Mouse (Mus musculus) T-helper 1 cell (primary cell): Measurements from ENCODE around the gene Trpv4.

Experiments used
- in situ Hi-C: fragments of 300-600 bp; cut with MboI, MseI; formaldehyde crosslinking; loops from one replicate; pipeline ENCODE4 v1.15.1; 2025; ENCODE audit warnings: high pct_unique_total_duplicates

Gene Trpv4

DNA sequence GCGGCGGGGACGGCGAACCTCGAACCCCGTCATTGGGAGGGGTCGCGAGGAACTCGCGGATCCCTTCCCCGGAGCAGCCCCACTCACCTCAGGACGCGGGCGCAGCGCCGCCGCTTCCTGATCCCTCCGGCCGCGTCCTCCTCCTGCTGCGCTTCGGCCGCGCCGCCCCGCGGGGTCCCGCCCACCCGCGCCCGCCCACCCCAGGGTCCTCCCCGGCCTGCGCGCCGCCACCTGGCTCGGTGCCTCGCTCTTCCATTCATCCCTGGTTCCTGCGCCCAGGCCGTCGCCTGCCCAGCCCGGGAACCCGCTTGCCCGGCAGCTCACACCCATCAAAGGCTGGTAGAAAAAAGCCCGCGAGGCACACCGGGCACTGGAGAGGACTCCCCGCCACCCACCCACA lies at the start of gene Trpv4:
Trpv4 (minus strand) TSS at position 167 of the 400 bp plus-strand sequence.
- in situ Hi-C loops = no loop called here

DNA sequence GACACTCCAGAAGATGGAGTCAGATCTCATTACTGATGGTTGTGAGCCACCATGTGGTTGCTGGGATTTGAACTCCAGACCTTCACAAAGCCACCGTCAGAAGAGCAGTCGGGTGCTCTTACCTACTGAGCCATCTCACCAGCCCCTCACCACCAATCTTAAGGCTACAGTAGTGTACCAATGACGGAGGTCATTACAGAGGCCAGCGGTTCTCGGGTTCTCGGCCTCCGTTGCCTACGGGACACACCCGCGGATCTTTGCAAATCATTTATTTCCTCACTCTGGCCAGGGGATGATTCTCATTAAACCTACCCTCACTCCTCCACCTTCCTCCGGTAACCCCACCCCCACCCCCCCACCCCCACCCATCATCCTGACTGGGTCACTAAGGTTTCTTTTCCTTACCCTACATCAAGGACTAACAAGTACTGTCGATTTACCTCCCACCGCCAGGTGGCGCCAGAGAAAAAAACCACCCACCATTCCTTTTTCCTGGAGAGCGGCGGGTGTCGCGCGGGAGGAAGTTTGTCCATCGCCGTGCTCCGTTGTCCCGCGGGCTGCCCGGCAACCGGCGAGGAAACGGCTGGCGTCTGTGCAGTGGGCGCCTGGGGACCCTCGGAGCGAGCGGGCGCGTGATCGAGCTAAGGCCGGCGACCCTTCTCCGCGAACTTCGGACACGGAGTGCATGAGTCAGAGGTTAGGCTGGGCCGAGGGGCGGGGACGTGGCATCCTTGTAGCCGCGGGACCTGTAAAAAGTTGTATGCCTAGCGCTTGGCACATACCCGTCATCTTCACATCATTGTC lies 49.2 kb upstream of the Trpv4 start, which contains the start of gene Tchp:
Tchp (plus strand) TSS at position 496 of the 804 bp plus-strand sequence.
- in situ Hi-C loops = no loop called here

DNA sequence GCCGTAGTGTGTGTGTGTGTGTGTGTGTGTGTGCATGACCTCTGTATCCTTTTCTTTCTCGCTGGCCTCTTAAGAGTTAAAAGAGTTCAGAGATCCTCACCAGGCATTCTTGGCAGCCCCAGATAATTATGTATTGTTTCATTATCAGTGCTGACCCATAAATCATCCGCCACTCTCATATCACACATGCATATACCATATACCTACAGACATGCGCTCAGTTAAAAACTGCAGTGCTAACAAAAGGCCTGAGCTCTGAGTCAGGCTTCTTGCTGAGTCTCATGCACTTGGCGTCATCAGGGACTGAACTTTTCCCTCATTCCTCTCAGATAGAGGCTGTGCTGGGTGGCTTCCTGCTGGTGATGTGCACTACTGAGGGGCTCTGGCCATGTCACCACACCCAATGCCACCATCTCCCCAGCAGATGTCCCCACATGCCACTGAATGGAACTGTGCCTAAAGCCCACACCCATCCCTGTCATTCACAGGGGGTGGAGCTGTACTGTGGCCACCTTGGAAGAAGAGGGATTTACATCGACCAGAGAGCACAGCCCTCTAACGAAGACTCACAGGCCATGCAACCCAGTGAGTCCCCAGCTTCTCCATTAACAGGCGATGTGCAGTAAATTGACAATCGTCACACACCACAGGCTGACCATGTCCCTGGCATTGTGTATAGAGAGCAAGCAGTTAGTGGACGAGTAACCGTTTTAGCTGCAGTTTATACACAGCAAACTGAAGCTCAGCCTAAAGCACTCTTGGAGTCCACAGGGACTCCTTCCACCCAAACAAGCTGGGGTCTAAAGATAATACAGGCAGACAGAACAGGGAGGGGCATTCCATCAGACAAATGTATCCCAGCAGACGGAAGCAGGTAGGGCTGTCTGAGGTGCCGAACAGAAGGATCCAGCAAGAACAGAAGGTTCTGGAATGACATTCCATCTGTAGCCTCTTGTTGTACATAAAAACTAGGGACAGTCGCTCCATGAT lies 44.5 kb upstream of the Trpv4 start:
- in situ Hi-C loops = no loop called here

DNA sequence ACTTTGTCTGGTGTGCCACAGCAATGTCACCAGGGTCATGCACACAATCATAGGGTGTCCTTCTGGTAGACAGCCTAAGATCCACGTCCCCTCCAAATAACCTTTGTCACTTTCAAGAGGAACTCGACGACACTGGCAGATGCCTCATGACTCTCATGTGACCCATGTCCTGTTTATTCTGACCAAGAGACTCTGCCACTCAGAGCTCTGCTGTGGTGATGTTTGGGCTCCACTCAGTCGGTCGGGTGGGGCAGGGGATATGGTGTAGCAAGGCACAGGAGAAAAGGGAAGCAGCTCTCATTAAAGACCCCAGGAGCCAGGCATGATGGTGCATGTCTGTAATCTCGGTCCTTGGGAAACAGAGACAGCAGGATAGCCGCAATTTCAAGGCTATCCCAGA lies 40.8 kb upstream of the Trpv4 start:
- in situ Hi-C loops = no loop called here

DNA sequence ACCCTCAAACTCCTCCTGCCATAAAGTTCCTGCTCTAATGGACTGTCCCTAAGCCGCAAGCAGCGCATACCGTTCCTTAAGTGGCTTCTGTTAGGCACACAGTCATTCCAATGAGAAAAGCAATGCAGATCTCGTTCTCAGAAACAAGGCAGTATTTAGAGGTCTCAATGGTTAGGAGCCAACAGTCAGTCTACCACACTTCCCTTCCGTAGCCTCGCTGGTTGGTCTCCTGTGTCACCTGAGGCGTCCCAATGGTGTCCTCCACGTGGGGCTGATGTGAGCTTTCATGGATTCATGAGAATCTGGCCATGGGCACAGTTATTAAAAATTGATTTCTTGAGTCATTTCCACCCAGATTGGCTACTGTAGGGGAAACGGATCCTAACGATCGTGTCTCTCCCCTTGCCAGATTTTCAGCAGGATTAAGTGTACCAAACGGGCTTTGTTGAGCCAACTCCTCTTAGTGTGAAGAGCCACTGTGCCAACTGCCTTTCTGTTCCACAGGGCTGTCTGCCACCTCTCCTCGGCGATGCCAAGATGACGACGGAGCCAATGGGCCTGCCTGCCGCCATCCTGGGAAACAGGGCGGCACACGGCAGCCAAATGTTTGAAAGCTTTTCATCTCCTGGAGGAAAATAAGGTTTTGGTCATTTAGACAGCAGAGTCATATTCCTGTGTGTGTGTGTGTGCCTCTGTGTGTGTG lies 40.0 kb upstream of the Trpv4 start:
- in situ Hi-C loops = no loop called here

DNA sequence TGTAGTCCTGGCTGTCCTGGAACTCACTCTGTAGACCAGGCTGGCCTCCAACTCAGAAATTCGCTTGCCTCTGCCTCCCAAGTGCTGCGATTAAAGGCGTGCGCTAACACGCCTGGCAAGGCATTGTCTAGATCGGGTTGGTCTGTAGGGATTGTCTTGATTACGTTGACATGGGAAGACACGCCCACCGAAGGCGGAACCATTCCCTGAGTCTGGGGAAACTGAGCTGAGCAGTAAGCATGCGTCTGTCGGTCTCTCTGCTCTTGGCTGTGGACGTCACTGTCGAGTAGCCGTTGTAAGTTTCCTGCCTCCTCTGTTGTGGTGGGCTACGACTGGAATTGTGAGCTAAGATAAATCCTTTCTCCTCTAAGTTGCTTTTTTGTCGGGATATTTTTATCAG lies 38.7 kb upstream of the Trpv4 start:
- in situ Hi-C loops = no loop called here

DNA sequence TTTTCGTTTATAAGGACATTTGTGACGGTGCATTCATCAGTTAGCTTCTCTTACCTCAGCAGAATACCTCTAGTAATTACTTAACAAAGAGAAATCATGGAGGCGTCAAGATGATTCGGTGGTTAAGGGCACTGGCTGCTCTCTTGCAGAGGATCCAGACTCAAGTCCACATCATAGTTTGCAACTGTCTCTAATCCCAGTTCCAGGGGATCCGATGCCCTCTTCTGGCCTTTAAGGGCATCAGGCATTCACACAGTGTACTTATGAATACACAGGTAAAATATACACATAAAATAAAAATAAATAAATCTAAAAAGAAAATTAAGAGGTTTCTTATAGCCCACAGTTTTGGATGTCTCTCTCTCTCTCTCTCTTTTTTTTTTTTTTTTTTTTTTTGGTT lies 37.6 kb upstream of the Trpv4 start:
- in situ Hi-C loops = no loop called here

DNA sequence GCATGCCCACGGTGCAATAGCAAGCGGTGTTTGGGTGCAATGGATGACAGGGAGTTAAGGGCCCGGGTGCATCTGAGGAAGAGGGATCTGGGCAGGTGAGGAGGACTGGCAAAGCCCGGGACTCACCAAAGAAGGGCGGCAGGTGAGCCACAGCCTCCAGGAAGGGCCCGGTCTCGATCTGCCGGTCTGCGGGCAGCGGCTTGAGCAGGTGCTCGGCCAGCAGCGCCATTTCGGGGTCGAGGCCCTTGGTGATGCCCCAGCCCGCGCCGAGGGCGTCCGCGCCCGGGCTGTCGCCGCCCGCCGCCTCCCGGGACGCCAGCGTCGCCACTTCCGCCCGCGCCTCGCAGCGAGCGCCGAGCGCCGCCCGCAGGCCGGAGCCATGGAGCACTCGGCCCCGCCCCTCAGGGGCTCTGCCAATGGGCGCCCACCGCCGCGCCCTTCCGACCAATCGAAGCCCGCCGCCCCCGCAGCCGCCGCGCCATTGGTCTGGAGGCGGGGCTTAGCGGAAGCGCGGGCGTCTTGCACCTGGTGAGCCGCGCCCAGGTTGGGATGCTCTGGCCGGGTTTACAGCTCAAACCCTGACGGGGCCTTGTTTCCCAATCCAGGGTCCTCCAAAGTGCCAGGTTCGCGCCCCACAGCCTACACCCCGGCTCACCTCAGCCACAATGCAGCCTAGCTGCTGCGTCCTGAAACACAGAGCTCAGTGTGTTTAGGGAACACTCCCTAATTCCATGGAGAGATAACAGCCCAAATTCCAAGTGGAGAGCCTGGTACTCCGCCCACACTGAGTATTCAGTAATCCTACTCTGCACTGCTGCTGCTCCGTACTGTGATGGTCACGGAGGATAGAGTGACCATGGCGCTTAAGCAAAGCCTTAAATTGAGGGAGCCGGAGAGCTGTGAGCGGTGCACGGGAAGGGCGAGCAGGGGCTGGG lies 32.7 kb upstream of the Trpv4 start, which contains the start of gene Gltp:
Gltp (minus strand) TSS at position 352 of the 935 bp plus-strand sequence.
- in situ Hi-C loops = no loop called here

DNA sequence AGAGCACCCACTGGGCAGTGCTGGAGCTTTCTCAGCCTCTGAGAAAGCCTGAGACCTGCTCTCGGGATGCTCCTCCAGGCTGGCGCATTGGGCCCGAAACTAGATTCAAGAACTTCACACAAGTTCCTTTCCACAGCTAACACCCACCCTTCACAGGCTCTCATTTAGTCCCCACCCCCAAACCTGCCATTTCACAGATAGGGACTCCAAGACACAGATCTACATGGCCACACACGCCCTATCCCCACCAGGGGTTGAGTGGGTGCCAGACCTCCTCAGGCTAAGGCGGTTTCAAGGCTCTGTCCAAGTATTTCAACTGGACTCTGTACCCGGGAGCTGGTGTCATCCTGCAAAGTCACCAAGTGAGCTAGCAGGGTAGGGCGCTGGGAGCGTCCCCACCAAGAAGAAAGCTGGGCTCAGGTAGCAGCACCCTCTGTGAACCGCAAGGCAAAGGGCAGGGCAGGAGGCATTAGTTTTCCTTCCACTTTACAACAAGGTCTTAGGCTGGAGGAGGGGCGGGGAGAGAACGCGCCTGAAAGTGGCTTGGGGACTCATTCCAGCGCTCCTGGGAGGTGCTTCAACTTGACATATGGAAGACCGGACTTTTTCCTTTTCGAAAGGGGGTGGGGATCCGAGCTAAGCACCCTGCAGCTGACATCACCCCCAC lies 31.6 kb upstream of the Trpv4 start:
- in situ Hi-C loops = no loop called here

DNA sequence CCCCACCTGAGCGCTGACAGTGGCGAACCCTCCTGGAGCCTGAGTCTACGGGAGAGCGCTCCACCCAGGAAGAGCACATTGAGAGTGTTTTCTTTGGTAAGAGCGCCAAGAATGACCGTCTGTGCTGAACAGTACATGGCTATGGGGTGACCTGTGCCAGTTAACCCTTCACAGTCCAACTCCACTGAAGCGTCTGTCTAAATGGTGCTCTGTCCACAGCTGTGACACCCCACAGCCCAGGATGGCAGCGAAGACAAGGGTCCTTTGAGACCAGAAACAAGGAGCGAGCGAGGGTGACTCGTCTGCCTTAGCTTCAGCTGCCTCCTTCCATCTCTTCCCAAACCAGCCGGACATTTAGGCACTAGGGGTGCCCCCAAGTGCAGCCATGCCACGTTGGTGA lies 30.5 kb upstream of the Trpv4 start:
- in situ Hi-C loops = no loop called here

DNA sequence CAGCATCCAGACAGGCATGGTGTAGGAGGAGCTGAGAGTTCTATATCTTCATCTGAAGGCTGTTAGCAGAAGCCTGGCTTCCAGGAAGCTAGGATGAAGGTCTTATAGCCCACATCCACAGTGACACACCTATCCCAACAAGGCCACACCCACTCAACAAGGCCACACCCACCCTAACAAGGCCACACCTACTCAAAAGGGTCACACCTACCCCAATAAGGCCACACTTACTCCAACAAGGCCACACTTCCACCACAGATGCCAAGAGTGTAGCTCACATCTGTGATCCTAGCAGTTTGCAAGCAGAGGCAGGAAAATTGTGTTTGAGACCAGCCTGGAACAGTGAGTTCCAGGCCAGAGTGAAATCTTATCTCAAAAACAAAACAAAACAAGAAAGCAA lies 29.7 kb upstream of the Trpv4 start:
- in situ Hi-C loops = no loop called here

DNA sequence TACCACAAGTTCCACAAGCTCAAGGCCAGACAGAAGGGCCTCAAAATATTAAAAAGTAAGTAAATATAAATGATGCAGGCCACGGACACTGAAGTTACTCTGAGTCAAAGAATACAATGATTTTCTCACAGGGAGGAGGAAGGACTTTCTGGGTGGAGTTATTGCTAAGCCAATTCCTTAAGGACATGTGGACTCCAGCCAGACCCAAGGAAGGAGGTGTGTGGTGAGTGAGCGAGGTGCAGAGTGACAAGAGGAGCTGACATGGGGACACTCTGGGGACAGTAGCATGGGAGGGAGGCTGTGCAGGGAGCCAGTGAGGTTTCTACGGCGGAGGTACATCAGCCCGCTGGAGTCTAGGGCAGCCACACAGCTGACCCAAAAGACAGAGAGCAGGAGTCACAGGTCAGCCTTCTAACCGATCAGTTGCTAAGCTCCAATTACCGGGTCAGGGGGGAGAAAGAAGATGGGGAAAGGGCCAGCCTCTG lies 28.5 kb upstream of the Trpv4 start:
- in situ Hi-C loops = no loop called here

DNA sequence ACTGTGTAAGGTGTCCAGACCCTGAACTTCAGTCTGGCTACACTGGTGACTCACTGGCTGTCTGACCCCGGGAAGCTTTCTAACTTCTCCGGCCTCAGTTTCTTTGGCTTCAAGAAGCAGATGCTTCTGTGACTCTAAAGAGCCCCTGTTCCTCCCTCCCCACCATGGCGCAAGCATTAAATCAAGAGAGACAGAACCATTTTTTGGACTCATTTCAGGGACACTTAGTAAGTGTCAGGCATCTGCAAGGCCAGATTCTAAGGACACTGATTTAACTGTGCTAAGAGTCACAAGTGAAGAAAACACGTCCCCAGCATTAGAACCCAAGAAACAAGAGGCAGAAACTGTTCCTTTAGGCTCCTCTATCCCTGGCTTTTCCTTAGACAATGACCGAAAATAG lies 27.8 kb upstream of the Trpv4 start:
- in situ Hi-C loops = no loop called here

DNA sequence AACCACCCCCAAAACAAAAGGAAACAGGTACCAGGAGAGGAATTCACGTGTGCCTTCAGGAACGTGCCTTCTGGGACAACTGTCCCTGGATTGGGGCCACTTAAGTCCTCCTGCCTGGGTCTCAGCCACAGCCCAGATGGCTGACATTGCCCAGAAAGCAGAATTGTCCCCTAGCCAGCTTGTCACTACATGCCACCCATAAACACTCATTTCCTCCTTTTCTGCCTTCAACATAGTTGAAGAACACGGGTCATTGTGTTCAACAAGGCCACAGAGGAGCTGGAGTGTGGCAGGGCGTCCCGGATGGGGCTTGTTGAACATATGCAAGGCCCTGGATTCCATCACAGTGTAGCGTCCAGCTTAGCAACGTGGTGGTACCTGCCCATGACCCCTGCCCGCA lies 23.5 kb upstream of the Trpv4 start:
- in situ Hi-C loops = no loop called here

DNA sequence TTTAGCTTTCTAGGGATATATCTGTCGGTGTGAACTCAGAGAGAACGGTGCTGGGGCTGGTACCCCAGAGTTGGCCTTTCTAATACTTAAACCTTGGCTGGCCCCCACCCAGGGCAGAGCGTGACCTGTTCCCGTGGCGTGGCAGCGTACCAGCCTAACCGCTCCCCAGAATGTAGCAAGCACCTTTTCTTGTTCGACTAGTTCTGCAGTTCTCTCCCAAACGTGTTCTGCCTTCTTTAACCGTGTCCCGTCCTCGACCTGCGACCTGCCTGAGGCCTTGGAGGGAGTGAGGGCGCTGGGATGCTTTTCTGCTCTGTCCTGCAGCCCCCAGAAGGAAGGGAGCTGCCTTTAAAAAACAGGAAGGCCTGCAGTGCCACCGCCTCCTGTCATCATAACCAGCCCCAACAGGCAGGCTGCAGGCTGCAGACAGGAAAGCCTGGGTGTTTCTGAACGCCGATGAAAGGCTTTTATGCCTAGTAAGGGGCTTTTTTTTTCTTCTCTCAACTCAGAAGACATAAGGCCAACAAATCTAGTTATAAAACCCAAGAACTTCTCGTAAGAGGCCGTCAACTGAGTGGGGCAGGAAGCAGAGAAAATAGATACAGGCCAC lies 22.6 kb upstream of the Trpv4 start:
- in situ Hi-C loops = no loop called here

DNA sequence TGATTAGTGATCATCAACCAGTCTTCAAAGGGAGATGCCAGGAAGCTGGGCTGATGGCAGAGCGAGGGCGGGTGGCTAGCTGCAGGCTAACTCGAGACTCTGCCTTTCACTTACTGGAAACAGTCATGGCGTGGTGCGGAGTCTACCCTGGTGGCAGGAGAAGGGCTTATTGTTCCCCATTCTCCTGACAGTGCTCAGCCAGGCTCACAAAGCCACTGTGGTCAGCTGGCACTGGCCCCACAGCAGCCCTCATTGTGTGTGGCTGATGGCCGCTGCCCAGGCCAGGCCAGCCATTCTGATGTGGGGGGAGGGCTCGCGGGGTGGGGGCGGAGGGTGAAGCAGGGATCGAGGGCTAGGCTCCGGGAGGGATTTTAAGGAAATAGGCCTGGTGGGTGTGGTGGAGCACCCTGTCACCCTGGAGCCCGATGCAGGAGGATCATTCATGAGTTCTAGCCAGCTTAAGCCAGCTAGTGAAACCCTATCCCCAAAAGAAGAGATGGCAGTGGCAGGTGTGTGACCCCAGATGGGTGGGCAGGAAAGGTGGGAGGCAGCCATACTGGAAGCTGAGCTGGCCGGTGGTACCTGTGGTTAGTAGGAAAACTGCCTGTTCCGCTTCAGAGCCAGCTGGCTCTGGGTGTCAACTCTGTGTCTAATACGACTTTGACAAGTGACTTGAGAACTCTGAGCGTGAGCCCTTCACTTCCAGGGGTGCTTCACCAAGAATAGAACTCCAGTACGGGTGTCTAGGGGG lies 21.8 kb upstream of the Trpv4 start:
- in situ Hi-C loops = no loop called here

DNA sequence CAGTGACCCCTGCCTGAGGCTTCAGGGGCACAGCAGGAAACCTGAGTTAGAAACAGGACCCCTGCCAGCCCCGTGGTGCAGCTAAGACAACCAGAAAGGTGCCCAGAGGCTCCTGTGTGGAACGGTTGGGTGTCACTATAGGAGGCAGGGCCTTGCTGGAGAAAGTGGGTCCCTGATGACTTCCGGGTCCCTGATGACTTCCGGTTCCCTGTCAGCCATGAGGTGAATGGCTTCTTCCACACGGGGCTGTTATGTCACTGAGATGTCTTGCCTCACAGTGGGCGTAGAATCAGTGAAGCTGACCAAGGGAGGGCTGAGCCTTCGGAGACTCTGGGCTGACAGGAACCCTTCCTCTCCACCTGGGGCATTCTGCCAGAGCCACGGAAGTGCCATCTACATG lies 16.4 kb upstream of the Trpv4 start:
- in situ Hi-C loops = no loop called here

DNA sequence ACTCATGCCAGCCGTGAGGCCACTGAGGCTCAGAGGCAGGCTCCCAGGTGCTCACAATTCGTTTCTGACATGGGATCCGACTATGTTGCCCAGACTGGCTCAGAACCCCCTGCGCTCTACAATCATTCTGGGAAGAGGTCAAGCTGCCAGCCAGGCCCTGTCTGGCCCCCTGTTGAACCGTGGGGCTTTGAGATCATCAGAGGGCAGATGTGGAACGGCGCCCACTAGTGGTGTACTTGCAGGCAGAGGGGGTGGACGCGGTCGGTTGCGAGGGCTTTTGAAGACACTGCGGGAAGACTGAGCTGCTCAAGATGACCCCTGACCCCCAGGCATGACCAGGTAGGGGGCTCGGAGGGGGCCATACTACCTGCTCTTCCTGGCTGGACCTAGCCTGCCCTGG lies 14.9 kb upstream of the Trpv4 start:
- in situ Hi-C loops = no loop called here

DNA sequence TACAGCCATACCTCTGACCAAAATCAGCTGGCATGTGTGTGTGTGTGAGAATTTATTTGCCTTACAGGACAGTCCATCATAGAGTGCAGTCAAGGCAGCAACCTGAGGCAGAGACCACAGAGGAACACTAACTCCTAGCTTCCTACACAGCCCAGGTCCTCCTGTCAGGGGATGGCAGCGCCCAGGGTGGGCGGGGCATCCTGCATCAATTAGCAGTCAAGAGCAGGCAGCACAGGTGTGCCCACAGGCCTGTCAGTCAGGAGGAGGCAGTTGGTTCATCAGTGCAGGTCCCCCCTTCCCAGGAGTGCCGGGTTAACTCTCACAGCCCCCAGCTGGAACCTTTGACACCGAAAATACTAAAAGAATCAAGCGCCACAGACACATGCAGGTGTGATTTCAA lies 10.8 kb upstream of the Trpv4 start:
- in situ Hi-C loops = no loop called here
